Mouse (Mus musculus): ENCODE data around the gene Clhc1.
"Not testable (repeated sequence)": the region's sequence is repeated elsewhere in the genome, so short reads cannot be mapped to it uniquely, and the experiment has no call there.

Clhc1 gene

DNA sequence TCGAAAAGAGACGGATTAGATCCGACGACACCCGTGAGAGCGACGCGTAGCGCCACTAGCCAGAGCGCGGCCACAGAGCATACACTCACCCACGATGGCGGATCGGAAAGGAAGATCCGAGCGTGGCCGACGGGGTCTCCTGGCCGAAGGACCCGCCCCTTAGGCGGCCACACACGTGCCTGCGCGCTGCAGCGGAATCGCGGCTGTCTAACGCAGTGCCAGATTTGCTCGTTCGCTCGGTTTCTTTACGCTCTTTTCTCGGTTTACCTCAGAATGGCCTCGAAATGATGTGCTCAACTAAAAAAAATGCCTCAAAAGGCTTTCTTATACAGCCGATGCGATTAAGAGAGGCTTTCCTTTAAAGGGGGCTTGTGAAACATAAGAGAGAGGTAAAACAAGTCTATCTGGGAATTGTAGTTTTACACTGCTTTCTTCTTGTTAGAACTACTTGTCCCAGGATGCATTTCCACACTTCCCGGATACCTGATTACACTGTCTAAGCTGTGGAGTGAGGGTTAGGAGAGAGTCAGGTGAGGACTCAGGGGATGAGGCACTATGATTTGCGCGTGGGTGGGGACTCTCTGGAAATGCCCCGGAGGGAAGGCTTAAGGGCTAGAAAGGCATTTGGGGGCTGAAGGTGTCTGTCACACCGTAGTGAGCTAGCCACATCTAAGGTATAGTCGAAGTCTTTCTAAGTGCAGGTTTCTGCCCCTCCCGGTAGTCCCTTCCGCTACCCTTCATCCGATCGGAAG is at the start of gene Clhc1, which contains the start of gene Rps27a:
TSS of gene Clhc1 (plus strand) at position 199 of the 752 bp plus-strand sequence.
TSS of gene Rps27a (minus strand) at position 358 of the 752 bp plus-strand sequence.
- DNase-seq (ENCODE audit: low spot score): peak; percentile 81

DNA sequence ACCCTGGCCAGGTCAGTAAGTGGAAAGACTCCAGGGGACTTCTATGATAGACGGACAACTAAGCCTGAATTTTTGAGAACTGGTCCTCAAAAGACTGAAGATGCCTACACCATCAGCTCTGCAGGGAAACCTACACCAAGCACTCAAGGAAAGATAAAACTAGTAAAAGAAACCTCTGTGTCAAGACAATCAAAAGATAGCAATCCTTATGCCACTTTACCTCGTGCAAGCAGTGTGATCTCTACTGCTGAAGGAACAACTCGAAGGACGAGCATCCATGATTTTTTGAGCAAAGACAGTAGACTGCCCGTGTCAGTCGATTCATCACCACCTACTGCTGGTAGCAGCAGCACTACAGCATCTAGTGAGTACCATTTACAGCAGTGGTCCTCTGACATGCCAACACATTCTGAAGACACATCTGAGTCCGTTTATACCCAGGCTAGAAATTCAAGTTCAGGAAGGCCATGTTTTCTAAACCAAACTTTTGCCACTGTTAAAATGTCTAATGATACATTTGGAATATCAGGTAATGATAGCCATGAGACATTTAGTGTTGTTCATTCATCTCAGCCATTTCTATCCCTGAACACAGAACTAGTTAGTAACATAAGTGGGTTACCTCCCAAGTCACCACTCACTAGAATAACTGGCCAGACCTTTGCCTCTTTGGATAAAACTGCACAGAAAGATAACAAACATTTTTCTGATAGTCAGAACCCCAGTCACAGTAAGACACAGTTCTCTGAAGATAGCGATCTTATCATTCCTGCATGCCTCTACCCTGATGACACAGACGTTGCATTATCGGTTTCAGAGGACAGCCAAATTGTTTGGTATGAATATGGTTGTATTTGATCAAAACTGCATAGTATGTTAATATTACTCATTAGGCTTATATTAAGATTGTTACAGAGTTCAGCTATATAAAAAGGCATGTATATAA is 43.5 kb upstream of the Clhc1 start:
- DNase-seq (ENCODE audit: low spot score): no peak

DNA sequence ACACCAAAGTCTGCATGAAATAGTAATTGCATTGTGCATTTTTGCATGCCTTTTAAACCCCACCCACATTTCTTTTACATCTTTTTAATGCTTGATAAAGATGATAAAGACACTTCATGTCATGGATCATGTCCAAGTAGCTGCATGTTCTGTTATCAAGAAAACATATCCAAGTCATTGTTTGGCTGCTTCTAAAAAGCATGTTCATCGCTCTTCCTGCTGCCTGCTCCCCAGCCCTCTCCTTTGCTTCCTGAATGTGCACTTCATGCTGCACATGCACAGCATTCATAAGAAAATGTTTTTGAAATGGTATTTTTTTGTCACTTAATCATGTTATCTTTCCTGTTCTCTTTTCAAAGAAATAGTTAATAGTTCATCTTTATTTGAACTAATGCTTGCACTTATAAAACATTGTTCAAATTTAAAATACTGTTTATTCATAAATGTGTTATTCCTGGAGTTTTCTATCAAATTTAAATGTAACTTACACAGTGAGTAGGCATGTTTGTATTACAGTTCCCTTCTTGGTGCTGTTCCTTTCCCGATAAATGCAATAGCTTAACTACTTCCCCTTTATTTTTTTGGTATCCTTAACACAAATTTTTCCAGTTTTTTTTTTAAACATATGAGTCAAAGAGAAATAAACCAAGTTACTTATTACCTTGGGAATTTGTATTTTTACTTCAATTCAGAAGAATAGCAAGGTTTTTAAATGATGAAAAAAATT is 42.7 kb upstream of the Clhc1 start:
- DNase-seq (ENCODE audit: low spot score): no peak

DNA sequence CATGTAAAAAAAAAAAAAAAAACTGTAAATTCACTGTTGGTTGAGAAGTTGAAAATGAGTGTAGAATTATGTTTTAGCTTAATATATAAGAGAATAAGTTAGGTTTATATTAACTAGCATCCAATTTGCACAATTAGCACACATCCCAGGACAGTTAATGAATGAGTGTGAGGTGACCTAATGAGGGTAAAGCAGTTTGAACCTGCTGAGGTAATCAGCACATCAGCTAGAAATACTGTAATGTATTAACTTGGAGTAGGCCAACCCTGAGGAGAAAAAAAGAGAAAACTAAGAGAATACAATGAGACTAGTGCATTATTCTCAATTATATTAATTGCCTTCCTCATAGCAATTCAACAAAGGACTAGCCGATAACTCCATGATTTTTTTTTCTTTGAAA is 38.3 kb upstream of the Clhc1 start:
- DNase-seq (ENCODE audit: low spot score): no peak

DNA sequence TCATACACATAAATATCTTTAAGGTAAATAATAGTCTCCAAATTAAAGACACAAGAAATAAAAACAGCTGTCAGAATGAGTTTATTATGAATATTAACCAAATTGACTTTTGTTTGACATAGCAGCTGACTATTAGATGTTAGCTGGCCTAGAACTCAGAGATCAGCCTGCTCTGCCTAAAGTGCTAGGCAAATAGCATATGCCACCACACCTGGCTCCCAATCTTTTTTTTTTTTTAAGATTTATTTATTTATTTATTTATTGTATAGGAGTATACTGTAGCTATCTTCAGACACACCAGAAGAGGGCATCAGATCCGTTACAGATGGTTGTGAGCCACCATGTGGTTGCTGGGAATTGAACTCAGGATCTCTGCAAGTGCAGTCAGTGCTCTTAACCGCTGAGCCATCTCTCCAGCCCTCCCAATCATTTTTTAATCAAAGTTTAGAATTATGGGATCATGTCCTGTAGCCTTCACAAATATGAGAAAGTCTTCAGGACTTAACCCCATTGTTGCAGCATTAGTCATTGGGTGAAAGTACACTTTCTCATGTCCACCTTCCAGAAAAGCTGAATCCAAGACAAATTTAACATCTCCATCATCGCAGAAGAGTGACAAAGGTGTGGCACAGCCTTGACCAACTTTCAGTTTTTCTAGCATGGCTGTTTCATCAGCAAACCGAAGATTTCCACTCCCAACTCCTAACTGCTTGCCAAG is 34.8 kb upstream of the Clhc1 start:
- DNase-seq (ENCODE audit: low spot score): no peak

DNA sequence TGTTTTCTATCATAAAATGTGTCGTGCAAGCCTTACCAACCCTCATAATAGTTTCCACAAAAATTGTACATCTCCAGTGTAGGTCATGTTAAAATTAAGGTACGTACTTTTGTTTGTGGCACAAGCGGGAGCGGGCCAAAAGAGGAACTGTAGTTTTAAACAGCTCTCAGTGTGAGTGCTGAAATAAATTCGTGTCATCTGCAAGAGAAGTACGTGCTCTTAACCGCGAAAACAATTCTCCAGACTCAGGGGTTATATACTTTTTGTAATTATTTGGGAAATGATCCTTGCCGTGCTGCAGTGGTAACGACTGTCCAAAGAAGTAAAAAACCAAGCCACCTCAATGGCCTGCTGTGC is 33.4 kb upstream of the Clhc1 start:
- DNase-seq (ENCODE audit: low spot score): no peak

DNA sequence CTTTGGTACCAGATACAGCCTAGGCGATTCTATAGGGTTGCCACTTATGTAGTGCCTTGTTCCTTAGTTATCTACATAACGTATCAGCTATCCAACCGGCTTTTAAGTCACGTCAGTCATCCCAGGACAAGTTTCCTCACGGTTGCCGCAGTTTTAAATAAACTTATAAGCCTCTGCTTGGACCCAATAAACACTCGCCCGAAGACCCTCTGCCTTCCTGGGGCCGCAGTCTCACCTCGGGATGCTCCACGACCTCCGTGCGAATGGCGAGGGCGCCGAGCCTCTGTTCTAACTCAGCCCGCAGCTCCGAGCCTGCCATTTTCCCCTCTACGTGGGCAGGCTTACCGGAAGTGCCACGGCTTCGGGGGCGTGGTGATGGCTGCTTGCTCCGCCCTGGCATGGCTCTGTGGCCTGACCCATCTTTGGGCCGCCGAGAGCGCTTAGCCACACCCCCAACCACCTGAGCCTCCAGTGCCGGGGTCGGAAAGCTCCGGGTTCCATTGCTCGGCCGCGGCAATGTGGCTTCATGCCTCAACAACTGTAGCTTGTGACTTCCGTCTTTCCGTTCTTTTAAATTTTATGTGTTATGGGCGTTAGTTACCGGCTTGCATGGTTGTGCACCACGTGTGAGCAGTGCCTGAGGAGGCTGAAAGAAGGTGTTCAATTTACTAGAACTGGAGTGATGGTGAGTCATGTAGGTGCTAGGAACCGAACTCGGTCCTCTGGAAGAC is 32.9 kb upstream of the Clhc1 start, which contains the start of gene Prorsd1:
TSS of gene Prorsd1 (minus strand) at position 352 of the 731 bp plus-strand sequence.
- DNase-seq (ENCODE audit: low spot score): peak; percentile 87

DNA sequence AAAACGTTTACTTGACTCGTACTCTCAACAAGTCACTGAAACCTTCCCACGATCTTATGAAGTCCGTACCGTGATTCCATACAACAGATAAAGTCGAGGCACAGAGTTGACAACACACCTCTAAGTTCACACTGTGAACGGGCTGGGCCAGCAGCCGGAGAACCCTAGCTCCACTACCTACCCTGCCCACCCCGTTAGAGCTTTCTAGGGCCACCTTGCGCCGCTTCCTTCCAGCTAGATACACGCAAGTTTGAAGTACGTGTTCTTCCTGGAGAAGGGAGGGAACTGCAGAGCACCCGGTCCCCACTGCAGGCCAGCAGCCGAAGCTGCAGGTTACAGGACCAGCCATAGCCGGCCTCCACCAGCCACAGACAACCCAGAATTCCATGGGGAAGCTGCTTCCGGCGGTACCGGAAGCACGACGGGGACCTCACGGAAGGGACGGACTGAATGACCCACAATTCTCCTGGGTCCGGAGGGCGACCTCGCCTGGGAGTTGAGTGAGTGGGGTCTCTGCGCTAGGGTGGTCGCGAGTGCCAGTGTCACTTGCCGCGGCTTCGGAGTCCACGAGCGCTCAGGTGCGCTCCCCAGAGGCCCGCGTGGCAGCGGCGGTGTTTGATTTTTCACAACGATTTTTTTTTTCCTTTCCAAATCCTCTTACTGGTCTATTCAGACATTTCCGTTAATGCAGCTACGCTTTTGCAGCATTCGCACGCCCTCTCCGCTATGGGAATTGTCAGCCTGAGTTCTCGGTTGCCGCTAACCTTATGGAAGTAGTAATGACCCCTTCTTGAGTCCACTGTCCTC is 21.6 kb upstream of the Clhc1 start, which contains the start of gene Mtif2:
TSS of gene Mtif2 (plus strand) at position 421 of the 807 bp plus-strand sequence.
- DNase-seq (ENCODE audit: low spot score): peak; percentile 57

DNA sequence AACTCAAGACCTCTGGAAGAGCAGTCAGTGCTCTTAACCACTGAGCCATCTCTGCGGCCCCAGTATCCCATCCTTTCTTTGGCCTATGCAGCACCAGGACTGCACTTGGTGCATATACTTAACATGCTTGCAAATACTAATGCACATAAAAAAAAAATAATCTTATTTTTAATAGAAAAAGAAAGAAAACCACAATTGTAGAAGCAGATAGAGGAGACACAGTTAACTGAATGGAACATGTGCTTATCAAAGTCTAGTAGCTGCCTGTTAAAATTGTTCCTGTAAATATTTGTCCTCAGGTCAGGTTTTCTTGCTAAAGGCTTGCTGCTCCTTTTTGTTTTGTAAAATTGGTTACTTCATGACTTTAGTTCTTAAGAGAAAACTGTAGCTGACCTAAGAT is 9.5 kb upstream of the Clhc1 start:
- no peak for DNase-seq (ENCODE audit: low spot score)

DNA sequence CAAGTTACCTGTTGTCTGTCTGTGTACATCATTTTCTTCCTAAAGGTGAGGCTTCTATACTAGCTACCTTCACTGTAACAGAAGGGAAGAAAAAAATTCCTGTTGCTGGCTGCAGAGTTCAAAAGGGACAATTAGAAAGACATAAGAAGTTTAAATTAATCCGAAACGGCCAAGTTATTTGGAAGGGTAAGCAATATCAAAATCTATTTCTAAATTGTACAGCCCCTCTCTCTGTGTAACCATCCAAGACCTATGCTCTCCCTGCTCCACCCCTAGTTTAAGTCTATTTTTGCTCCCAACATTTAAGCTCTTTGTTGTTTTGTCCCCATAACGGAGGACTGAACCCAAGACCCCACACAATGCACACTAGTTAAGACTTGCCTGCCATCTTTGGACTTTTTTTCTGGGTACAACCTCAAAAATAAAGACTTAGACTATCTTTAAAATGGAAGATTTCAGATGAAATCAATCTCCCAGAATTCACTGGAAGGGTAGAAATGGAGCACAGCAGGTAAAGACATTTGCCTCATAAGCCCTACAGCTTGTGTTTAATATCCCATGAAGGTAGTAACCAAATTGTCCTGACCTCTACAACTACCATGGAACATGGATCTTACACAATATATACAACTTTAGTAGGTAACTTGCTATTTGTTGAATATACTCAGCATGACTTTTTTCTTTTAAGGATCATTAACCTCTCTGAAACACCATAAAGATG is 3.4 kb upstream of the Clhc1 start:
- DNase-seq (ENCODE audit: low spot score): no peak

DNA sequence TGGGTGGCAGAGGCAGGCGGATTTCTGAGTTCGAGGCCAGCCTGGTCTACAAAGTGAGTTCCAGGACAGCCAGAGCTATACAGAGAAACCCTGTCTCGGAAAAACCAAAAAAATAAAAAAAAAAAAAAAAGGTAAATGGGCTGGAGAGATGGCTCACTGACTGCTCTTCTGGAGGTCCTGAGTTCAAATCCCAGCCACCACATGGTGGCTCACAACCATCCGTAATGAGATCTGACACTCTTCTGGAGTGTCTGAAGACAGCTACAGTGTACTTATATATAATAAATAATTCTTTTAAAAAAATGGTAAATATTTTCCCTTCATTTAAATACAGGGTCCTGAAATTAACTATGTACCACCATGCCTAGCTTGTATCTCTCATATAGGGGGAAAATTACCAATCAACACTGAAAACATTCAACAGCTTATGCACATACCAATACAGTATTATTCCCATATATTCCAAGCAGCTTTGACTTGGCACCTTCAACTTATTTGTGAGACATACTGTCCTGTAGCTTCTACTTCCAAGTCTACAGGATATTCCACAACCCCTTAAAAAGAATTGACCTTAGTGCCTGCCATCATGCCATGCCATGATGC is 2.5 kb upstream of the Clhc1 start:
- not testable (repeated sequence) for DNase-seq (ENCODE audit: low spot score)

DNA sequence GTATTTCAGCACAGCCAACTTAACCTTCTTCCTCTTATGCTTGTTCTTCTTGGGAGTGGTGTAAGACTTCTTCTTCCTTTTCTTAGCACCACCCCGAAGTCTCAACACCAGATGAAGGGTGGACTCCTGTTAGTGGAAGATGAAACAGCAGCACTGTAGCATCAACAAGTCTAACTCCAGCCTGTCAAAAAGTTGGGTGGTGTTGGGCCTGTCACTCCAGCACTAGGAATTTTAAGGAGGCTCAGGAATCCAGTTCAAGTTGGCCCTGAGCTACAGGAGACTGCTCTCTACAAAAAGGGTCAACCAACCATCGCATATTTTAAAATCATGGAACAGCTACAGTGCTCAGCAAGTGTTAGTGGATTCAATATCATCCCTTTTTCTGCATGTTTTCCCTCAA is 1.5 kb upstream of the Clhc1 start:
- not testable (repeated sequence) for DNase-seq (ENCODE audit: low spot score)

DNA sequence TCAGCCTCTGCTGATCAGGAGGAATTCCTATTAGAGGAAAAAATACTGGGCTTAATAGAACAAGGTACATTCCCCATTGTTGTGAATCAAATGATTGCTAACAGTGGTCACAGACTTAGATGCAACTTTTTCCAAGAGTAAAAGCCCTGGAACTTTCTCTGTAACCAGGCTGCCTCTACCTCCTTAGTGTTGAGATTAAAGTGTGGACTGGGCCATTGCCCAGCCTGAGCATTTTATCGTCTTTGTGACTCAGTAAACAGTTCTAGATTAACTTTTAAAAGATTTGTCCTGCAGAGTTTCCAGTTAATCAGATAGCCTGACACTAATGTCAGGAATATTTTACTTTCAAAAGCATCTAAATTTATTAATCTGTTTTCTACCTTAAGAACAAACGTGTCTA is 988 bp upstream of the Clhc1 start:
- no peak for DNase-seq (ENCODE audit: low spot score)

DNA sequence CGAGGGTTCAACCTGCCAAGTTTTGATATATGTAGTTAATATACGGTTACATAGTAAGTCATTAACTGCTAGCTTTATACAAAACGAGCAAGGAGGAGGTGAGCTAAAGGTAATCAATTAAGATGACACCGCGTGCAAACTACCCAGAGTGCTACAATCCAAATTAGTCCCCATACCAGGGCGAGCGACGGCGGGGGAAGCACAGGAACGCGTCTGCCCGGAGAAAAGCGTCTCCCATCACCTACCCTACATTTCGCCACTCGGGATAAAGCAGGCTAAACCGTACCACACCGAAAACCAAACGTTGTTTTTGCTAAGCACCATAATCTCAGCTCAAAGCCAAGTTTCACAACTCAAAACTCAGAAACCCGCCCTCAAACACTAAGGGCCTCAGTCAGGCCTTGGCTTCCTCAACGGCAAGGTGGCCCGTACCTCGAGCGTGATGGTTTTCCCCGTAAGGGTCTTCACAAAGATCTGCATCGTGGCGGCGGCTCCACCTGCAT is 450 bp upstream of the Clhc1 start:
- no peak for DNase-seq (ENCODE audit: low spot score)

DNA sequence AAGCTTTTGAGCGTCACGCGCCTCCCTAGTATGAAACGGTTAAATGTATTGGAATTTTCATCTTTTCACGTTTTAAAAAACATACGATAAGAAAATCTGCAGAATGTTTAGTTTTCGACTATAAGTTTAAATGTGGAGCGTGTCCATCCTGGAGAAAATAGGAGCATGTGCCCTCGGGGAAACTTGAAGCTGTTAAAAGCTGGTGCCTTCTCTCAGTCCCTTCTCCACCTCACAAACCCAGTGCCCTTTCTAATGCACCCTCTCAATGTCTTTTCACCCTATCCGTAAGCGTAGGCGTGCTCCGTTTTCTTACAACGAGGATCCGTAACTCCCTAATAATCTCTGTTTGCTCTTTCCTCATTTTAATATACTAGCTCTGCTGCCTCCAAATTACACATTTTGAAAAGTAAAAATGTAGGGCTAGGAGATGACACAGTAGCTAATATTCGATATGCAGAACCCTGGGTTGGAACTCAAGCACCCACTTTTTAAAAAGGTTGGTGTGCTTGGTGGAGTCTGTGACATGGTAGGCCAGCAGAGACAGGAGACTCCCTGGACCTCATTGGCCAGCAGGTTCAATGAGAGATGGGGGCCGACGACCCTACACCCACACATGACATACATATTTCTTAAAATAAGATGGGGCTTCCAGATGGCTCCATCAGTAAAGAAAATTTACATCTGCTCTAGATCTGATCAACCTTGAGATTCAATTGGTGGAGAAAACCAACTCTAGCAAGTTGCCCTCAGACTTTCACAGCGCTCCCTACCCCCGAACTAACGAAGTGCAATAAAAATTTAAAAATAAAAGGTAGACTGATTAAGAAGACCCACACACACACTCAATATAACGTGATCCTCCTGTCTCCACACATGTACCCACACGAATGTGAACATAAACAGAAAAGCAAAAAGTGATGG is 1.0 kb downstream of the Clhc1 start:
- DNase-seq (ENCODE audit: low spot score): no peak

DNA sequence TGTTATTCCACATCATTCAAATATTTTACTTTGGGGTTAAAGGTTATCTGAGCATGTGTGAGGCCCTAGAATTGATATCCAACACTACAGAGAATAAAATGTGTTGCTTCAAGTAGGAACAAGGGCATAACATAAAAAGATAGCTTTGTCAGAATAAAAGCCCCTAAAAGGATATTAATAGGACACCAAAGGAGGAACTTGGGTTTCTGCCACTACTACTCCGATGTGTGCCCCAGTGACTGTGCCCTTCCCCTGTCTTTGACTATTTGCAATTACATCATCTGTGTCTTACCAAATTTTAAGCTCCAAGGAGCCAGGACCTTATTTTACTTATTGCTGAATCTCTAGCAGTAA is 1.7 kb downstream of the Clhc1 start:
- no peak for DNase-seq (ENCODE audit: low spot score)

DNA sequence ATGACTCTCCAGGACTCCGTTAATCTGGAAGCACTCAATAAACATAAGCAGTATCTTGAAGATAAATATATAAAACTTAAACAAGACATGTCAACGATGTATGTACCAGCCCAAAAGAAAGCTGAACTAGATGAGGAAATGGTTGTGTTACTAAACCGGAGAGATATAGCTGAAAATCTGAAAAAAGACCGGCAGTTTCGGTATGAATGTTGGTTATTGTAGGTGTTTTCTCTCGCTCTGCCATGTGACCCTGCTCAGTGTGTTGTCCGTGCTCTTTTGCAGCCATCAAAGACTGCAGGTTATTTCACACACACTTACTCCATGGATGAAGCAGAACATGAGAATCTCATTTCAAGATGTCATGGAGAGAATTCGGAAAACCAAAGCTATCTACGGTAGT is 12.7 kb downstream of the Clhc1 start:
- DNase-seq (ENCODE audit: low spot score): no peak

DNA sequence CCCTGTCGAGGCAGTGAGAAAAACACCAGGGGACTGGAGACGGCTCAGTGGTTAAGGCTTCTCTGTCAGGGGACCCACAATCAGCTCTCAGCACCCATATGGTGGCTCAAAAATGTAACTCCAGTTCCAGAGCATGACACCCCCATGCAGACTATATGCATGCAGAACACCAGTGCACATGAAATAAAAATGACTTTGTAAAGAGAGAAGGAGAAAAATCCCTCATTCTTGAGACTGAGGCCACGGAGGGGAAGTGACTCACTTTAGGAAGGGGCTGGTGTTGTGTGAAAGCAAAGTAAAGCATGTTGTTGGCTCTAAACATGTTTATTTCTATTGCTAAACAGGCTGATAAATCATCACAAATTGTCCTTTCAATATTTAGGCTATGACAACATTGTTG is 13.2 kb downstream of the Clhc1 start:
- no peak for DNase-seq (ENCODE audit: low spot score)
